Mouse (Mus musculus) midbrain, embryonic 16.5 days (tissue): Measurements from ENCODE around the gene Sympk. TPM values are rescaled to one million over a fixed set of nuclear protein-coding genes. Genes with fewer than 3 reads are reported as not detected.
A peak's percentile ranks its signal among the peaks of the same experiment; 100 is the strongest.

Experiments used
- ATAC-seq: fragments of 200-750 bp; cut with Nextera tagmentation; 2 replicates; pipeline ENCODE4 v1.8.0; 2017; ENCODE audit warnings: moderate TSS enrichment
- H3K27ac ChIP-seq: fragments of 300-500 bp; sonication (generic); 2 replicates; pipeline ENCODE4 v1.5.1; 2014; ENCODE audit warnings: mild to moderate bottlenecking, low read length, mixed read lengths
- H3K27me3 ChIP-seq: fragments of 300-500 bp; sonication (generic); 2 replicates; pipeline ENCODE4 v1.6.1; 2014; ENCODE audit warnings: low read depth, low read length, mixed read lengths; ENCODE audit not compliant: control insufficient read depth, insufficient read depth
- H3K36me3 ChIP-seq: fragments of 300-500 bp; sonication (generic); 2 replicates; pipeline ENCODE4 v1.6.1; 2014; ENCODE audit warnings: mild to moderate bottlenecking, low read length, moderate library complexity, mixed read lengths; ENCODE audit not compliant: control insufficient read depth, insufficient read depth
- H3K4me1 ChIP-seq: fragments of 300-500 bp; sonication (generic); 2 replicates; pipeline ENCODE4 v1.6.1; 2014; ENCODE audit warnings: mild to moderate bottlenecking, low read length, mixed read lengths; ENCODE audit not compliant: control insufficient read depth, insufficient read depth
- H3K4me2 ChIP-seq: fragments of 300-500 bp; sonication (generic); 2 replicates; pipeline ENCODE4 v1.6.1; 2014; ENCODE audit warnings: mild to moderate bottlenecking, low read length, mixed read lengths
- H3K4me3 ChIP-seq: fragments of 300-500 bp; sonication (generic); 2 replicates; pipeline ENCODE4 v1.5.1; 2014; ENCODE audit warnings: low read depth, mild to moderate bottlenecking, low read length, moderate library complexity, mixed read lengths
- H3K9ac ChIP-seq: fragments of 300-500 bp; sonication (generic); 2 replicates; pipeline ENCODE4 v1.6.1; 2014; ENCODE audit warnings: low read depth, low read length, mixed read lengths
- H3K9me3 ChIP-seq: fragments of 300-500 bp; sonication (generic); replicated peaks from 2 replicates; pipeline ENCODE4 v1.6.1; 2014; ENCODE audit warnings: mild to moderate bottlenecking, low read length, mixed read lengths; ENCODE audit not compliant: control insufficient read depth, poor library complexity, severe bottlenecking
- WGBS: fragments of 180-500 bp; shearing (Covaris S2); extraction: QIAGEN DNeasy Blood & Tissue Kit; methylation state at CpG from one replicate; pipeline ENCODE4 v1.1.7; 2014; 5-methylcytosine and 5-hydroxymethylcytosine counted together
- polyA plus RNA-seq: library from polyadenylated mRNA; unstranded; fragments of >200 nt; fragmentation: Nextera tagmentation; extraction: Ambion mirVana; gene quantifications from 2 replicates; pipeline ENCODE4 v1.2.1, GENCODE M21; 2015

Sympk gene
- polyA plus RNA-seq, 1 experiment from 2014 or later: 25.6 TPM

DNA sequence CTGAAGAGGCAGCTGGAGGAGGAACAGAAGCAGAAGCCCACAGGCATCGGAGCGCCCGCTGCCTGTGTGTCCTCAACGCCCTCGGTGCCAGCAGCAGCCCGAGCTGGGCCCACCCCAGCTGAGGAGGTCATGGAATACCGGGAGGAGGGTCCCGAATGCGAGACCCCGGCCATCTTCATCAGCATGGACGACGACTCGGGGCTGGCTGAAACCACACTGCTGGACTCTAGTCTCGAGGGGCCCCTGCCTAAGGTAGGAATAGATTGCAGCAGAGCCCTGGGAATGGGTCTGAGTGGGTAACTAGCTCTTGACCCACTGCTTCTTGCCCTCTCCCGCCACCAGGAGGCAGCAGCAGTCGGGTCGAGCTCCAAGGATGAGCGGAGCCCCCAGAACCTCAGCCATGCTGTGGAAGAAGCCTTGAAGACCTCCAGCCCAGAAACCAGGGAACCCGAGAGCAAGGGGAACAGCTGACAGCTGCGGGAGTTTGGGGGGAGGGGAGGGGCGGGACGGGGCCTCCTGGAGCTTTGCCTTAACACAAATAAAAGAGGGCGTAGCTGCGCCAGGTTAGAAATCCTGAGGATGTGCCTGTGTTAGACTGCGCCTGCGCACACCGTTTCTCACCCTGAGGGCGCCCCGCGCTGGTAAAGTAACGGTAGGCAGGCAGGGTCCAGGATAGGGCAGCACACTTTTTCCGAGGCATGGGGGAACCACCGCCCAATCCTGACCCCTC lies 30.0 kb downstream of the Sympk start, which contains the start of gene Rsph6a:
TSS of gene Rsph6a (plus strand) at position 644 of the 730 bp plus-strand sequence.
- Histone ChIP-seq H3K27ac (no peak within 1 kb of the TSS), H3K27me3 (no peaks in the 10 kb centered on the region), H3K4me1 (peaks cover 6% of the 10 kb centered on the region), H3K4me3 (peak within 1 kb of the TSS; percentile 29), H3K9ac (peak within 1 kb of the TSS; percentile 54), H3K9me3 (no peaks in the 10 kb centered on the region), H3K36me3 (peaks cover 21% of the 10 kb centered on the region), H3K4me2 (peak within 1 kb of the TSS; percentile 52)
- 29% methylated on average over 32 of the region's 33 CpGs for WGBS
- peak; percentile 67 for ATAC-seq

DNA sequence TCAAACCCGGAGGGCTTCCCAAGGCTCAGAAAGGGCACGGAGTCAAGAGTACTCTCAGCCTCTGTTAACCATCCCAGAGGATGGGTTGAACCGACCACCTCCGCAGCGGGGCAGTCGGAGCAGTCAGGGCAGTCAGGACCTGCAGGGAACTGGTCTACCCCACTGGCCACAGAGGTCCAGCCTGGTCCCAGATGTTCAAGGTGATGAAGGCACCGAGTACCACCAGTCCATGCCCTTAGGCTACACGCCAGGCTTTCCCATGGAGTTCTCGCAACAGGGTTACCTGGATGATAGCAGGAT lies 30.6 kb downstream of the Sympk start:
- Histone ChIP-seq H3K9ac (no peak overlapping the region; the same call in 1 of the 2 replicates), H3K9me3 (no peaks in the 10 kb centered on the region), H3K27me3 (no peaks in the 10 kb centered on the region), H3K4me3 (peak overlapping the region; percentile 29), H3K36me3 (peaks cover 17% of the 10 kb centered on the region), H3K27ac (no peak overlapping the region), H3K4me2 (peak overlapping the region; percentile 52), H3K4me1 (peaks cover 6% of the 10 kb centered on the region)
- peak; percentile 29 for ATAC-seq
- WGBS: 61% methylated on average over 9 of the region's 9 CpGs

DNA sequence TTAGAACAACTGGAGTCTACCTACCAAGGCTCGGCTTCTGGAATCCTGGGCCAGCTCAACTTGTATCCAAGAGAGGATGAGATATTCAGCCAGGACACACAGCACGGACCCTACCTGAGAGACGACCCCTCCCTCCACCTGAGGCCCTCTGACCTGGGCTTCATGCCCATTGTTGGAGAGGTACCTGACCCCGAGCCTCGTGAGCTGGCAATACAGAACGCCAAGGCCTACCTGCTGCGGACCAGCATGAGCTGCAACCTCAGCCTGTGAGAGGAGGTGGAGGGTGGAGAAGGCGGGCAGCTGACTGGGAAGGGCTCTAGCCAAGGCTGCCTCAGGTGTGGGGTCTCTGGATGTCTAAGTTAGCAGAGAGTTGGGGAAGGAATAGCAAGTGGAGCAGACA lies 30.9 kb downstream of the Sympk start:
- no peak overlapping the region for H3K4me2 ChIP-seq
- H3K9me3 ChIP-seq: no peaks in the 10 kb centered on the region
- no peak overlapping the region for H3K4me3 ChIP-seq
- 92% methylated on average over 8 of the region's 8 CpGs for WGBS
- H3K27me3 ChIP-seq: no peaks in the 10 kb centered on the region
- 0 out of 2 replicates have a peak, but pooled peaks have one; percentile 5 for ATAC-seq
- no peak overlapping the region for H3K9ac ChIP-seq
- peaks cover 6% of the 10 kb centered on the region for H3K4me1 ChIP-seq
- peaks cover 13% of the 10 kb centered on the region for H3K36me3 ChIP-seq
- no peak overlapping the region for H3K27ac ChIP-seq

DNA sequence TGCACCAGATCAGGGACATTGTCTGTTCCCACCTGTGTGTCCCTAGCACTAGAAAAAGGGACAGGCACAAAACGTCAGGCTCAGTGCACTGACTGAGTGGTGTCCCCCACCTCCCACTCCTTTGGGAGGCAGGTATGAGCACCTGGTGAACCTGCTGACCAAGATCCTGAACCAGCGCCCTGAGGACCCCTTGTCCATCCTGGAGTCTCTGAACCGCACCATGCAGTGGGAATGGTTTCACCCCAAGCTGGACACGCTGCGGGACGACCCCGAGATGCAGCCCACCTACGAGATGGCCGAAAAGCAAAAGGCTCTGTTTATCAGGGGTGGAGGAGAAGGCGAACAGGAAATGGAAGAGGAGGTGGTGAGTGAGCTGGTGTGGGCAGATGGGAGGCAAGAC lies 33.2 kb downstream of the Sympk start:
- Histone ChIP-seq H3K27ac (no peak overlapping the region), H3K36me3 (no peaks in the 10 kb centered on the region), H3K4me3 (no peak overlapping the region), H3K9ac (no peak overlapping the region), H3K27me3 (no peaks in the 10 kb centered on the region), H3K9me3 (no peaks in the 10 kb centered on the region), H3K4me1 (peaks cover 6% of the 10 kb centered on the region), H3K4me2 (no peak overlapping the region)
- WGBS: 93% methylated on average over 10 of the region's 10 CpGs
- ATAC-seq: no peak

DNA sequence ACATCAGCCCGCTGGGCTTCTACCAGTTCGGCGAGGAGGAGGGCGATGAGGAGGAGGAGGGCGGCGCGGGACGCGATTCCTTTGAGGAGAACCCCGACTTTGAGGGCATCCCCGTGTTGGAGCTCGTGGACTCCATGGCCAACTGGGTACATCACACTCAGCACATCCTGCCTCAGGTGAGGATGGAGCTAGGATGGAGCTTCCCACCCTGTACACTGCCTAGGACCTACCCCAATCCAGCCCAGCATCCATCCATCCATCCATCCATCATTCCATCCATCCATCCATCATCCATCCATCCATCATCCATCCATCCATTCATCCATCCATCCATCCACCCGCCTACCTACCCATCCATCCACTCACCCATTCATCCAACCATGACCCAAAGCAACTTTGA lies 41.7 kb downstream of the Sympk start:
- no peak for ATAC-seq
- Histone ChIP-seq H3K36me3 (no peaks in the 10 kb centered on the region), H3K4me3 (peak overlapping the region; percentile 20), H3K9me3 (no peaks in the 10 kb centered on the region), H3K9ac (no peak overlapping the region), H3K4me1 (no peaks in the 10 kb centered on the region), H3K27me3 (peaks cover 29% of the 10 kb centered on the region), H3K27ac (no peak overlapping the region), H3K4me2 (peak overlapping the region; percentile 36)
- WGBS: 60% methylated on average over 13 of the region's 13 CpGs

- 47% methylated on average over 14 of the region's 14 CpGs for WGBS
Measured at GRCm38 (mm10) chr7:19067063-19067462, 42.9 kb downstream of the Sympk start.

GRCm38 (mm10) chr7:19067935-19068334 lies 43.8 kb downstream of the Sympk start:
- WGBS: 71% methylated on average over 10 of the region's 14 CpGs
- Histone ChIP-seq H3K27ac (no peak overlapping the region), H3K9ac (no peak overlapping the region), H3K4me3 (no peak overlapping the region), H3K4me1 (no peaks in the 10 kb centered on the region), H3K9me3 (no peaks in the 10 kb centered on the region), H3K27me3 (peaks cover 29% of the 10 kb centered on the region), H3K36me3 (no peaks in the 10 kb centered on the region), H3K4me2 (no peak overlapping the region)
- no peak for ATAC-seq

More at GRCm38 (mm10) chr7:19067063-19067462, 42.9 kb downstream of the Sympk start:
- H3K4me1 ChIP-seq: no peaks in the 10 kb centered on the region
- no peak overlapping the region for H3K27ac ChIP-seq
- peaks cover 29% of the 10 kb centered on the region for H3K27me3 ChIP-seq
- no peaks in the 10 kb centered on the region for H3K36me3 ChIP-seq
- no peak overlapping the region for H3K4me2 ChIP-seq
- H3K9me3 ChIP-seq: no peaks in the 10 kb centered on the region
- no peak for ATAC-seq
- H3K9ac ChIP-seq: no peak overlapping the region
- no peak overlapping the region for H3K4me3 ChIP-seq

DNA sequence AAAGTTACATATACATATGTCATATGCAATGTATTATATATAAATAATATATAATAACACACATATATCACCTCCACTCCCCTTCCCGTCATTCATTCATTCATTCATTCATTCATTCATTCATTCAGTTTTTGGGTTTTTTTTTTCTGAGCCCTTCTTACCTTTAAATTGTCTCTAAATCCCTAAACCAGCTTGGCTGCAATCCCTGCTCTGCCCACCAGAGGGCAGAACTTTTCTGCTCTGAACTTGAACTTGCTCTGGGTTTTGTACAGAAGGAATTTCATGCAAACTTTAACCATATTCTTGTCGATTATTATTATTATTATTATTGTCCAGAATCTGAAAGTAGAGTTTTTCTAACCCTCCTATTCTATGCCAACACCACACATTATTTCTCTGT lies 44.5 kb downstream of the Sympk start:
- H3K9ac ChIP-seq: no peak overlapping the region
- H3K4me1 ChIP-seq: no peaks in the 10 kb centered on the region
- peaks cover 29% of the 10 kb centered on the region for H3K27me3 ChIP-seq
- H3K36me3 ChIP-seq: no peaks in the 10 kb centered on the region
- no peak overlapping the region for H3K4me2 ChIP-seq
- H3K9me3 ChIP-seq: no peaks in the 10 kb centered on the region
- WGBS: 6% methylated on average over 2 of the region's 2 CpGs
- no peak for ATAC-seq
- H3K27ac ChIP-seq: no peak overlapping the region
- no peak overlapping the region for H3K4me3 ChIP-seq

- peaks cover 27% of the 10 kb centered on the region for H3K27me3 ChIP-seq
- no peak overlapping the region for H3K4me3 ChIP-seq
- no peak overlapping the region for H3K9ac ChIP-seq
- WGBS: 48% methylated on average over 3 of the region's 3 CpGs
- no peak for ATAC-seq
- H3K4me2 ChIP-seq: no peak overlapping the region
- no peaks in the 10 kb centered on the region for H3K36me3 ChIP-seq
- no peaks in the 10 kb centered on the region for H3K9me3 ChIP-seq
- no peak overlapping the region for H3K27ac ChIP-seq
- H3K4me1 ChIP-seq: no peaks in the 10 kb centered on the region
Measured at GRCm38 (mm10) chr7:19069500-19069899, 45.3 kb downstream of the Sympk start.
